Mouse (Mus musculus): ENCODE results near the gene Mcoln2.

Gene Mcoln2

DNA sequence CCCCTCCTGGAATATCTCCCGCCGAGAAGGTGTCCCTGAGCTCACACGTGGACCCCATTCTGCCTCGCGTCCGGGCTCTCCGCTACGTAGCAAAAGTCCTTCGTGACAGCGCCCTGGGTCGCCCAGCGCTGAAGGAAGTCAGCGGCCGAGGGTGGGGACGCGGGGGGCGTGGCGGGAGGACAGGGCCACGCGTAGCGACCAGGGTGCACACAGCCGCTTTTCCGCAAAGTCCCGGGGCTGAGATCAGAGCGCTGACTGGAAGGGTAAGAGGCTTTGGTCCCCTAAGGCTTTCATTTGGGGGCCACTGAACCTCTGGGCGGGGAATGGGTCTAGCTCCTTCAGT lies 396 bp downstream of the Mcoln2 start:
- DNase-seq = peak; percentile 57

DNA sequence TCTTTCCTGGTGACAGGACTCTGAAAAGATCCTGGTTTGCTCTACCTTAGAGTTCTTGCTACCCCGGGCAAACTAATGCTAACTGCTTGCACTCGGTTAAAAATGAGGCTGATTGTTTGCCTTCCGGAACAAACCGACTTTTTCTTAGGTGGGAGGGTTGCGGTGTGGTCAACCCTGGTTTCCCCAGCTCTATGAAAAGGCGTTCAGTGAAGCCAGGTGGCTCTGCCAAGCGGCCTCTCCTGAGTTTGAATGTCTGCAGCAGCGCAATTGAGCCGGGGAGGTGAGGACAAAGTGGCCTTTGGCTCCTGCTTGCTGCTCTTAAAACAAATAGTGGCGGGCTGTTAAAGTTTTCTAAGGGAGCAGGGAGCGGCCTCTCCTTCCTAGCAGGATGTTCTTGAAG lies 927 bp downstream of the Mcoln2 start:
- DNase-seq = peak; percentile 25

DNA sequence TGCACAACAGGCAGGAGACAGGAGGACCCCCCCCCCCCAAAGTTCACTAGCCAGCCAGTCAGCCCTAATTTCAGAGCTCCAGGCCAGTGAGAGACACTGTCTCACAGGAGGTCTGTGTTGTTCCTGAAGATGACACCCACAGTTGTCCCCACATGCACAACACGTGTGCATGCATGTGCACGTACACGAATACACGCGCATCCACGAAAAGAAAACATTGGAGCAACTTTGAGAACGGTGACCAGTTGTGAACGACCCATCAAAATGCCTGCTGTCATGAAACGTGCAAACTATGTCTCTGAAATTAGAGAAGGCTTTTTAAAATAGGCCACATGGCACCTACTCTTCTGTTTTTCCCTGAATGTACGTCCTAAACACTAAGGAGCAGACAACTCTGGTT lies 1.7 kb downstream of the Mcoln2 start:
- no peak for DNase-seq

DNA sequence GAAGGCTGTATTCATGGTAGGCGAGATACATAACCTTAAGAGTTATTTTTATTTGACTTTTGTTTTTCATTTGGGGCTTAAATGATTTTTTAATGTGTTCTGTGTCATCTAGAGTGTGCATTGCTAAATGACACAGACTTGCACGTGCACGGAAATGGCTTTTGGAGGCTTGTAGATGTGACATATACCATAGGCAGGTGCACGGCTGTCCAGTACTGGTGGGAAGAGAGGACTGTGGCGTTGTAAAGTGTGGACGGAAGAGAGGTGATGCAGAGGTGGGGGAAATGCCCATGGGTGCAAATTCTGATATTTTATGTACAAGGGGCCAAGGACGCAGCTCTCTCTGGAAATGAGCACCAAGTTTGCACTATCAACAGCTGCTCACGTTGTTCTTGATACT lies 2.1 kb downstream of the Mcoln2 start:
- DNase-seq = no peak

DNA sequence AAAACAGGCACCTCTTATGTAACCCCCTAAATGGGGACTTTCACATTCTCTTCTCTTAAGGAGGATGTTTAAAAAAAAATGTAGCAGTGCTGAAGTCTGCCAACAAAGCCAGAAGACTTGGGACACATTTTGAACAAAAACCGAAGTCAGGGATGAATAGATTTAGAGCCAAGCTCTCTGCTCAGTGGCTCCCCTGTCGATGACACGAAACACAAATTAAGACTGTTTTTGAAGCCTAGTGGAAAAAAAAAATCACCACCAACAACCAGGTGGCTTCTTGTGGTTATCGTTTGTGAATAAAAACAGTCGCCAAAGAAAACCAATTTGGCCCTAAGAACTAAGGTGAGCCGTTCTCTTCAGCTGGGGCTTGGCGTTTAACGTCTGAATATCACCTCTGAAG lies 2.7 kb downstream of the Mcoln2 start:
- DNase-seq = no peak

GRCm38 (mm10) chr3:146152913-146153312 lies 3.3 kb downstream of the Mcoln2 start:
- DNase-seq = no peak

GRCm38 (mm10) chr3:146153862-146154611 lies 4.4 kb downstream of the Mcoln2 start:
- DNase-seq = peak; percentile 60

- DNase-seq = no peak
Observed at GRCm38 (mm10) chr3:146155628-146156576, 6.3 kb downstream of the Mcoln2 start.

DNA sequence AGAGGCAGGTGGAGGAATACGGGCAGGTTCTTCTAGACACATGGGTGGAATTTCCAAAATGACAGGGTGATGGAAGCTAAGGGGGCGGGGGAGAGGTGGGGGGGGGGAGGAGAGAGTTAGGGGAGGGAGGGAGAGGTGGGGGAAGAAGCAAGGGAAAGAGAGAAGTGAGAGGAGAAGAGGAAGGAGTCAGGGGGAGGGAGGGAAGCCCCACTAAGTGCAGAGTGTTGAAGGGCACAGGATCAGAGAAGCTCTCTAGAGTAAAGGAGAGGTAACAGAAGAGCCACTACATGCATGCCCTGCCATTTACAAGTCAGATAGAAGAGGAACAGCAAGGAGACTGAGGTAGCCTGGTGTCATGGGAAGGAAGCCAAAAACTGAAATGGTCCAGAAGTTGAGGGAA lies 7.2 kb downstream of the Mcoln2 start:
- DNase-seq = no peak

DNA sequence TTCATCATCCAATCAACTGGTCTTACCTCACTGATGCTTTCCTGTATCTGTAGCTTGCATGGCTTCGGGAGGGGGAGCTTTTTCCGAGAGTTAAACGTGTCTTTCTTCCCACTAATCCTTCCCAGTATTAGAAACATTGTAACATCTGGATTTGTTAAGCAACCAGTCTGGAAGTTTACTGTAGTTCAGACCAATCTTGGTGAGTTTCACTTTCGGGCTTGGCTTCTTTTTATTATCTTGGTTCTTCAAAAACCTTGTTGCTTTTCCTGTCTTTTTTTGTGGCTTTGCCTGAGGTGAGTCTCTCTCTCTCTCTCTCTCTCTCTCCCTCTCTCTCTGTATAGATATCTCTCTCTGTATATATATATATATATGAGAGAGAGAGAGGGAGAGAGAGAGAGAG lies 8.4 kb downstream of the Mcoln2 start:
- DNase-seq = no peak

DNA sequence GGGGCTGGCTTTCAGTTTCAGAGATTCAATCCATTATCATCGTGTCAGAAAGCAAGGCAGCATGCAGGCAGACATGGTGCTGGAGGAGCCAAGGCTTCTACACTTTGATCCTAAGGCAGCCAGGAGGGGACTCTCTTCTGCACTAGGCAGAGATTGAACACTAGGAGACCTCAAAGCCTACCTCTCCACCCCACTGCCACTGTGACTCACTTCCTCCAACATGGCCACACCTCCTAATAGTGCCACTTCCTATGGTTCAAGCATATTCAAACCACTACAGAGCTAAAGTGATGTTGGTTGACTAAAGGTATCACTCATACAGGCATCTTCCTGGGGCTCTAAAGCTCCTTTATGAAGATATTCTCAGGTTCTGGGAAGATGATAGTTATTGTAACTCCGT lies 9.7 kb downstream of the Mcoln2 start:
- no peak for DNase-seq

- no peak for DNase-seq
Observed at GRCm38 (mm10) chr3:146162197-146162596, 12.6 kb downstream of the Mcoln2 start.

DNA sequence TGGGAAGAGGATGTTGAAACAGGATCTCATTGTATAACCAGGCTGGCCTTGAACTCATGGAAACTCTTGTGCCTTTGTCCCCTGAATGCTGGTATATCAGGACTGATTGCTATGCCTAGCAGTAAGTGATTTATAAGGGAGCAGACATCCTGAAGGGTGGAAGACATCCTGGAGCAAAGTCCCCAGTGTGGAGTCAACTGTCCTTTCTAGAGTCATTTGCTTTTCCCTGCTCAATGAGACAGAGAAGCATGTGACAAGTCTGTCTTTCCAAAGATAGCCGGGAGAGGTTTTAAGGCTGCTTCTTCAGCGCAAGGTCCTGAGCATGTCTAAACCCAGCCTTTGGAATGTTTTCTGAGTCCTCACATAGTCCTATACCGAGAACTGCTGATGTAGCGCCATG lies 19.7 kb downstream of the Mcoln2 start:
- no peak for DNase-seq

- no peak for DNase-seq
Observed at GRCm38 (mm10) chr3:146173030-146173429, 23.4 kb downstream of the Mcoln2 start.

DNA sequence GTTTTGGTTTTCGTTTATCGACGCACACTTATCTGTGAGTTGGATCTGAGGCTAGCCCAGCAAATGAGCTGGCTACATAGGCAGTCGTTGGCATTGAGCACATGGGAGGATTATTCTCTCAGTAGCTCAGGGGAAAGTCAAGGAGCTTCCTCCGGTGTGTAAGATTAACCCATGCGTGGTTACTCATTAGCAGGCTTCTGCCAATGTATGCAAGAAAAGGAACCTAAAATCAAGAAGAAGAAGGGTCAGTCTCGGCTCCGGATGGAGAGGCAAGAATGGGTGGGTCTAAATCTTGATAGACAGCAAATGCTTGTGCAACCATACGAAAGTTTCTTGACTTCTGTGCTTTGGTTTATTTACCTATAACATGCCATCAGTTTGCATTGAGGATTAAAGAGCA lies 24.6 kb downstream of the Mcoln2 start:
- DNase-seq = no peak

- DNase-seq = no peak
Observed at GRCm38 (mm10) chr3:146177295-146177694, 27.7 kb downstream of the Mcoln2 start.

- DNase-seq = peak; percentile 89
Observed at GRCm38 (mm10) chr3:146177748-146178582, 28.3 kb downstream of the Mcoln2 start.

DNA sequence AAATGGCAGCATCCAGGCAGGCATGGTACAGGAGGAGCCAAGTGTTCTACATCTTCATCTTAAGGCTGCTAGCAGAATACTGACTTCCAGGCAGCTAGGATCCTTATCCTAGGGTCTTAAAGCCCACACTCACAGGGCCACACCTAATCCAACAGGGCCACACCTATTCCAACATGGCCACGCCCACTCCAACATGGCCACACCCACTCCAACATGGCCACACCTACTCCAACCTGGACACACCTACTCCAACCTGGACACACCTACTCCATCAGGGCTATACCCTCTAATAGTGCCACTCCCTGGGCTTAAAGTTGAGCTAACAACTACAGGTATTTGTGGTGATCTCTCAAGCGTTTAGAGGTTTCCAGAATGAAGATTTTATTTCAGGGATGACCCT lies 30.7 kb downstream of the Mcoln2 start:
- DNase-seq = no peak

DNA sequence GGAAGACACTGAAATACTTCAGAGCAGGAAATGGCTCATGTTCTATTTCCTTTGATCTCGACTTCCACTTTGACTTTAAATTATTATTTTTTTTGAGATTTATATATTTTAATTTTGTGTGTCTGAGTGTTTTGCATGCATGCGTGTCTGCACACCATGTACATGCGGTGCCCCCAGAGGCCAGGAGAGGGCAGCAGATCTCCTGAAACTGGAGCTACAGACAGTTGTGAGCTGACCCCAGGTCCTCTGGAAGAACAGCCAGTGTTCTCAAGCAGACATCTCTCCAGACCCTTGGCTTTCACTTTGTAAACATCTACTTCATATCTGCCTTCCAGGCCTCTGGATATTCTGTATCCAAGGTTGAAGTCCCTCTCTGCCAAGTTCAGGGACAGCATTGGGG lies 31.4 kb downstream of the Mcoln2 start:
- DNase-seq = peak; percentile 72

- peak; percentile 88 for DNase-seq
Observed at GRCm38 (mm10) chr3:146184992-146185657, 35.5 kb downstream of the Mcoln2 start.

GRCm38 (mm10) chr3:146186033-146186432 lies 36.4 kb downstream of the Mcoln2 start:
- DNase-seq = no peak

- peak; percentile 36 for DNase-seq
Observed at GRCm38 (mm10) chr3:146189933-146190332, 40.3 kb downstream of the Mcoln2 start.

DNA sequence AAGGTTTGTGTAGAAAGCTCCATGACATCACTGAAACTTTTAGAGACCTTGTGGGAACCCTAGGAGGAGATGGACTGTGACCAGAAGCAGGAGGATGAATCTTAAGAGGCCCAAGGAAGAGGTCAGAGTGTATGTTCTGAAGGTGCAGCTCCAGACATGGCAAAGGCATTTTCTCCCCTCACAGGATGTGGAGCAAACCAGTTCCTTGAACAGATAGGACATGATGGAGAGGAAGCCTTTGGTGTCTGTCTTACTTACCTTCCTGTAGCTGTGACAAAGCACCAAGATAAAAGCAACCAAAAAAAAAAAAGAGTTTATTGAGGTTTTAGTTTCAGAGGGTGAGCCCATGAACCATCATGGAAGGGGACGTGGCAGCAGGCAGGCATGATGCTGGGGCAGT lies 42.9 kb downstream of the Mcoln2 start:
- no peak for DNase-seq

Measured in embryo, embryonic 11 days (tissue).